Mouse (Mus musculus) gastrocnemius, postnatal 25 days (tissue): ENCODE measurements around the gene Ptprg. TPM values are rescaled to one million over a fixed set of nuclear protein-coding genes. Genes with fewer than 3 reads are reported as not detected.

ENCODE experiments used
- DNase-seq: peaks from one replicate; pipeline ENCODE4 v3.0.0; 2022
- total RNA-seq, 2 experiments: library from RNA; stranded (reverse); gene quantifications; 1 replicate in 1 of 2; 2 replicates in 1 of 2; pipeline ENCODE4 v1.2.3; 2021

Gene Ptprg
- total RNA-seq, 2 experiments from 2014 or later, result 24.2 to 29.1 TPM

- no peak for DNase-seq
These were observed 64.9 kb downstream of the Ptprg start for GRCm38 (mm10) chr14:11618140-11618705.

GRCm38 (mm10) chr14:11619606-11620005, 66.3 kb downstream of the Ptprg start:
- no peak for DNase-seq

- no peak for DNase-seq
These were observed 67.0 kb downstream of the Ptprg start for GRCm38 (mm10) chr14:11620314-11620713.

GRCm38 (mm10) chr14:11620962-11621568, 67.7 kb downstream of the Ptprg start:
- no peak for DNase-seq

- DNase-seq, result no peak
These were observed 70.2 kb downstream of the Ptprg start for GRCm38 (mm10) chr14:11623576-11623975.

- DNase-seq, result no peak
These were observed 77.4 kb downstream of the Ptprg start for GRCm38 (mm10) chr14:11630736-11631135.

GRCm38 (mm10) chr14:11631505-11631904, 78.2 kb downstream of the Ptprg start:
- no peak for DNase-seq

GRCm38 (mm10) chr14:11637673-11638072, 84.3 kb downstream of the Ptprg start:
- no peak for DNase-seq

- DNase-seq, result no peak
These were observed 86.0 kb downstream of the Ptprg start for GRCm38 (mm10) chr14:11639366-11639765.

- no peak for DNase-seq
These were observed 87.0 kb downstream of the Ptprg start for GRCm38 (mm10) chr14:11640372-11640771.

- no peak for DNase-seq
These were observed 87.7 kb downstream of the Ptprg start for GRCm38 (mm10) chr14:11640996-11641395.

GRCm38 (mm10) chr14:11642977-11643376, 89.6 kb downstream of the Ptprg start:
- no peak for DNase-seq

GRCm38 (mm10) chr14:11657374-11657773, 104.0 kb downstream of the Ptprg start:
- DNase-seq, result no peak

- DNase-seq, result no peak
These were observed 110.4 kb downstream of the Ptprg start for GRCm38 (mm10) chr14:11663661-11664215.

GRCm38 (mm10) chr14:11664302-11664701, 111.0 kb downstream of the Ptprg start:
- peak; percentile 62 for DNase-seq

- DNase-seq, result no peak
These were observed 111.7 kb downstream of the Ptprg start for GRCm38 (mm10) chr14:11665046-11665445.

- no peak for DNase-seq
These were observed 114.4 kb downstream of the Ptprg start for GRCm38 (mm10) chr14:11667762-11668161.

GRCm38 (mm10) chr14:11670847-11671246, 117.5 kb downstream of the Ptprg start:
- DNase-seq, result no peak

- DNase-seq, result no peak
These were observed 119.7 kb downstream of the Ptprg start for GRCm38 (mm10) chr14:11672981-11673547.

- no peak for DNase-seq
These were observed 124.9 kb downstream of the Ptprg start for GRCm38 (mm10) chr14:11678201-11678600.

- no peak for DNase-seq
These were observed 126.4 kb downstream of the Ptprg start for GRCm38 (mm10) chr14:11679741-11680140.

- DNase-seq, result no peak
These were observed 127.3 kb downstream of the Ptprg start for GRCm38 (mm10) chr14:11680621-11681020.

GRCm38 (mm10) chr14:11682441-11682840, 129.1 kb downstream of the Ptprg start:
- DNase-seq, result no peak
